In genomic region chr11:32805958-32806357, GRCm38 (mm10) we compare ENCODE assay signal across 10 mouse cellular contexts. TPM values are rescaled to one million over a fixed set of nuclear protein-coding genes. Genes with fewer than 3 reads are reported as not detected.
A peak's percentile ranks its signal among the peaks of the same experiment; 100 is the strongest.
DNase-seq lines count a peak whose midpoint lies in the region; ATAC-seq and TF ChIP-seq lines count a peak whose summit lies in the region.
"Had no signal": no experiment of that assay in that cellular context is flagged by ENCODE, and none has a peak within 500 bp of the region (broad histone marks: within the 10 kb centered on the region; RNA-seq: fewer than 3 reads in every experiment).

No protein-coding gene starts in this region.

- no peak overlapping the region for H3K27ac ChIP-seq in stomach, postnatal 0 days (replicated peaks)

- TF ChIP-seq EP300 in stomach, postnatal 0 days (optimal IDR thresholded peaks at IDR 0.05) = no peak

- no peaks in the 10 kb centered on the region for H3K27me3 ChIP-seq in stomach, postnatal 0 days (ENCODE audit: control insufficient read depth, insufficient read depth, low read length)

- H3K4me2 ChIP-seq in stomach, postnatal 0 days (replicated peaks; ENCODE audit: low read depth) = no peak overlapping the region

- no peaks in the 10 kb centered on the region for H3K4me1 ChIP-seq in stomach, postnatal 0 days (replicated peaks; ENCODE audit: control insufficient read depth, insufficient read depth)

- ATAC-seq in stomach, postnatal 0 days (ENCODE audit: low FRiP score, low TSS enrichment) = peak; percentile 53; the same call in 1 of the 2 replicates

- no peak overlapping the region for H3K9ac ChIP-seq in stomach, postnatal 0 days (ENCODE audit: low read length)

- intact Hi-C loops in heart, postnatal 36 days (cut with DNase I) = loop anchor here (2.0 to 10.0 kb wide), 4 partner anchors 151 to 343 kb away; no protein-coding TSS in a partner anchor

- DNase-seq in gastrocnemius, adult 18-20 months (ENCODE audit: low spot score) = peak; percentile 20
- DNase-seq in gastrocnemius, adult 8-10 months (ENCODE audit: low spot score in 2 of 2) = no peak
- peak; percentile 14 for DNase-seq in right cerebral cortex, postnatal 14 days
- DNase-seq in right cerebral cortex, postnatal 4 days = no peak
- DNase-seq in cerebellum, adult 8-10 months = peak; percentile 31
- DNase-seq in heart, postnatal 36 days = peak; percentile 39
- DNase-seq in lung, adult 18-20 months = peak; percentile 18 to 24
- DNase-seq in stomach, postnatal 0 days (ENCODE audit: low spot score) = peak; percentile 53

- H3K4me3 ChIP-seq in stomach, postnatal 0 days (ENCODE audit: low read depth, low read length) = no peak overlapping the region

- 18% methylated on average over 2 of the region's 2 CpGs for WGBS in stomach, postnatal 0 days

- H3K9me3 ChIP-seq in stomach, postnatal 0 days (ENCODE audit: control insufficient read depth, low read length) = no peaks in the 10 kb centered on the region

- no peaks in the 10 kb centered on the region for H3K36me3 ChIP-seq in stomach, postnatal 0 days (ENCODE audit: control insufficient read depth, insufficient read depth, low read length)

- TF ChIP-seq CTCF in stomach, postnatal 0 days (IDR thresholded peaks at IDR 0.05; ENCODE audit: low read depth) = peak; percentile 79

RNA-seq across cellular contexts. Expression of gene Smim23, which starts 18.4 kb away (rescaled TPM):
- total RNA-seq in gastrocnemius, adult 18-20 months (2021) = not detected
- total RNA-seq in gastrocnemius, adult 8-10 months (2022) = not detected
- total RNA-seq in heart, postnatal 36 days (2021) = not detected
- not detected in 2 replicates for polyA plus RNA-seq in stomach, postnatal 0 days (2015; fragmentation: Nextera tagmentation; extraction: Ambion mirVana)
- total RNA-seq: neutrophil, adult 5-6 weeks had no signal
- polyA plus RNA-seq: heart, embryonic 14.5 days had no signal

Comparison
In these comparisons a context has a peak if more than half of its experiments do, and no peak if none do; other contexts are left out.
1. DNase-seq: peak in gastrocnemius, adult 18-20 months (single experiment), right cerebral cortex, postnatal 14 days (single experiment), cerebellum, adult 8-10 months (single experiment), heart, postnatal 36 days (2 of 2), lung, adult 18-20 months (2 of 2) and stomach, postnatal 0 days (single experiment); none in gastrocnemius, adult 8-10 months (0 of 2) and right cerebral cortex, postnatal 4 days (single experiment).